Mouse (Mus musculus): ENCODE data around the gene Vwa2. TPM values are rescaled to one million over a fixed set of nuclear protein-coding genes. Genes with fewer than 3 reads are reported as not detected.

Vwa2 gene
- polyA plus RNA-seq, 2 experiments, result 4.3 to 5.9 TPM

DNA sequence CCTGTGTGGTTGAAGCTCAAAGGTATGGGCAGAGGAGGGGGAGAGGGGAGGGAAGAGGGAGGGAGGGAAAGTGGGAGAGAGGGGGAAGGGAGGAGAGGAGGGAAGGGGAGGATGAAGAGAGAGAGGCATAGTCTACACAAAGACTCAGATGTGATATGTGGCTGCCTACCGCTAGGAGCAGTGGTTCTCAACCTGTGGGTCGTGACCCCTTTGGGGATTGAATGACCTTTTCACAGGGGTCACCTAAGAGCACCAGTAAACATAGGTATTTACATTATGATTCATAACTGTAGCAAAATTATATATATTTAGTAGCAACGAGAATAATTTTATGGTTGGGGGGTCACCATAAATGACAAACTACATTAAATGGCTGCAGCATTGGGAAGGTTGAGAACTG lies 59.8 kb downstream of the Vwa2 start:
- Histone ChIP-seq H3K4me1 (ENCODE audit: control insufficient read depth, insufficient read depth, low read length) (peaks cover 7% of the 10 kb centered on the region; the same call in 1 of the 2 replicates), H3K27ac (replicated peaks; ENCODE audit: low read depth, low read length) (no peak overlapping the region), H3K4me2 (replicated peaks; ENCODE audit: low read depth, low read length, severe bottlenecking) (no peak overlapping the region), H3K36me3 (ENCODE audit: control insufficient read depth, insufficient read depth, low read length) (no peaks in the 10 kb centered on the region), H3K27me3 (ENCODE audit: control insufficient read depth, insufficient read depth, low read length) (no peaks in the 10 kb centered on the region), H3K4me3 (replicated peaks; ENCODE audit: low read length) (no peak overlapping the region), H3K9me3 (ENCODE audit: control insufficient read depth, low read length) (no peaks in the 10 kb centered on the region), H3K9ac (ENCODE audit: low read depth, low read length, severe bottlenecking) (no peak overlapping the region)
- TF ChIP-seq POLR2A (IDR thresholded peaks at IDR 0.05; ENCODE audit: borderline replicate concordance, extremely low read depth, insufficient read depth, insufficient read length), result no peak
- ATAC-seq (ENCODE audit: low FRiP score, low read depth) (no peak), DNase-seq (ENCODE audit: low spot score) (no peak)
- 82% methylated on average over 3 of the region's 3 CpGs for WGBS

DNA sequence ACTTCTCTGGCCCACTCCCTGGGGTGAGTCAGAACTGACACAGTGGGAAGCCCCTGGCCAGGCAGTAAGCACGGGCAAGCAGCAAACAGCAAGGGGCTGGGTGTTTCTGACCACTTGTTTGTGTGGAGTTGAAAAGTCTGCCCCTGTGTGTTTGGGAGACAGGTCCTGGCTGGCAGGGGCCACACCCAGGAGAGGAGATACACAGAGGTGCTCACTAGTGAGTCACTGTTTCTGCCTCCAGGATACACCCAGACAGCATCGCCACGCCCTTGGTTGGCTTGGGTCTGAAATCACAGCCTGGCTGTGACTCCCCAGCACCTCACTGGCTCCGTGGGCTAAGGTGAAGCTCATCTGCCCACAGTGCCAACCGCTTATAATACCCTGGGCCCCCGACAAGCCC lies 61.1 kb downstream of the Vwa2 start:
- no peak for DNase-seq (ENCODE audit: low spot score)
- no peak for ATAC-seq (ENCODE audit: low FRiP score, low read depth)
- H3K9ac ChIP-seq (ENCODE audit: low read depth, low read length, severe bottlenecking), result no peak overlapping the region
- TF ChIP-seq POLR2A (IDR thresholded peaks at IDR 0.05; ENCODE audit: borderline replicate concordance, extremely low read depth, insufficient read depth, insufficient read length), result no peak
- H3K27me3 ChIP-seq (ENCODE audit: control insufficient read depth, insufficient read depth, low read length), result no peaks in the 10 kb centered on the region
- no peak overlapping the region for H3K27ac ChIP-seq (replicated peaks; ENCODE audit: low read depth, low read length)
- no peaks in the 10 kb centered on the region for H3K36me3 ChIP-seq (ENCODE audit: control insufficient read depth, insufficient read depth, low read length)
- 78% methylated on average over 6 of the region's 6 CpGs for WGBS
- H3K4me1 ChIP-seq (ENCODE audit: control insufficient read depth, insufficient read depth, low read length), result no peaks in the 10 kb centered on the region
- no peak overlapping the region for H3K4me3 ChIP-seq (replicated peaks; ENCODE audit: low read length)
- no peak overlapping the region for H3K4me2 ChIP-seq (replicated peaks; ENCODE audit: low read depth, low read length, severe bottlenecking)
- no peaks in the 10 kb centered on the region for H3K9me3 ChIP-seq (ENCODE audit: control insufficient read depth, low read length)

- Histone ChIP-seq H3K27ac (replicated peaks; ENCODE audit: low read depth, low read length) (no peak overlapping the region), H3K27me3 (ENCODE audit: control insufficient read depth, insufficient read depth, low read length) (no peaks in the 10 kb centered on the region), H3K36me3 (ENCODE audit: control insufficient read depth, insufficient read depth, low read length) (no peaks in the 10 kb centered on the region), H3K9me3 (ENCODE audit: control insufficient read depth, low read length) (no peaks in the 10 kb centered on the region), H3K9ac (ENCODE audit: low read depth, low read length, severe bottlenecking) (no peak overlapping the region), H3K4me1 (ENCODE audit: control insufficient read depth, insufficient read depth, low read length) (no peaks in the 10 kb centered on the region), H3K4me3 (replicated peaks; ENCODE audit: low read length) (no peak overlapping the region), H3K4me2 (replicated peaks; ENCODE audit: low read depth, low read length, severe bottlenecking) (no peak overlapping the region)
- no peak for TF ChIP-seq POLR2A (IDR thresholded peaks at IDR 0.05; ENCODE audit: borderline replicate concordance, extremely low read depth, insufficient read depth, insufficient read length)
- 87% methylated on average over 7 of the region's 7 CpGs for WGBS
- ATAC-seq (ENCODE audit: low FRiP score, low read depth) (no peak), DNase-seq (ENCODE audit: low spot score) (no peak)
Measured at GRCm38 (mm10) chr19:56935777-56936176, 61.7 kb downstream of the Vwa2 start.

- no peak for ATAC-seq (ENCODE audit: low FRiP score, low read depth)
- H3K4me3 ChIP-seq (replicated peaks; ENCODE audit: low read length), result no peak overlapping the region
- no peak overlapping the region for H3K27ac ChIP-seq (replicated peaks; ENCODE audit: low read depth, low read length)
- H3K9me3 ChIP-seq (ENCODE audit: control insufficient read depth, low read length), result no peaks in the 10 kb centered on the region
- DNase-seq (ENCODE audit: low spot score), result no peak
- no peaks in the 10 kb centered on the region for H3K36me3 ChIP-seq (ENCODE audit: control insufficient read depth, insufficient read depth, low read length)
- TF ChIP-seq POLR2A (IDR thresholded peaks at IDR 0.05; ENCODE audit: borderline replicate concordance, extremely low read depth, insufficient read depth, insufficient read length), result no peak
- H3K4me1 ChIP-seq (ENCODE audit: control insufficient read depth, insufficient read depth, low read length), result no peaks in the 10 kb centered on the region
- no peak overlapping the region for H3K9ac ChIP-seq (ENCODE audit: low read depth, low read length, severe bottlenecking)
- WGBS, result 95% methylated on average over 8 of the region's 8 CpGs
- H3K27me3 ChIP-seq (ENCODE audit: control insufficient read depth, insufficient read depth, low read length), result no peaks in the 10 kb centered on the region
- no peak overlapping the region for H3K4me2 ChIP-seq (replicated peaks; ENCODE audit: low read depth, low read length, severe bottlenecking)
Measured at GRCm38 (mm10) chr19:56936253-56936652, 62.2 kb downstream of the Vwa2 start.

GRCm38 (mm10) chr19:56937911-56938310 lies 63.9 kb downstream of the Vwa2 start:
- no peaks in the 10 kb centered on the region for H3K9me3 ChIP-seq (ENCODE audit: control insufficient read depth, low read length)
- no peak overlapping the region for H3K4me3 ChIP-seq (replicated peaks; ENCODE audit: low read length)
- no peak overlapping the region for H3K27ac ChIP-seq (replicated peaks; ENCODE audit: low read depth, low read length)
- H3K4me1 ChIP-seq (ENCODE audit: control insufficient read depth, insufficient read depth, low read length), result no peaks in the 10 kb centered on the region
- no peaks in the 10 kb centered on the region for H3K27me3 ChIP-seq (ENCODE audit: control insufficient read depth, insufficient read depth, low read length)
- no peak overlapping the region for H3K4me2 ChIP-seq (replicated peaks; ENCODE audit: low read depth, low read length, severe bottlenecking)
- ATAC-seq (ENCODE audit: low FRiP score, low read depth), result no peak
- no peak for DNase-seq (ENCODE audit: low spot score)
- WGBS, result 88% methylated on average over 5 of the region's 5 CpGs
- H3K9ac ChIP-seq (ENCODE audit: low read depth, low read length, severe bottlenecking), result no peak overlapping the region
- no peak for TF ChIP-seq POLR2A (IDR thresholded peaks at IDR 0.05; ENCODE audit: borderline replicate concordance, extremely low read depth, insufficient read depth, insufficient read length)
- no peaks in the 10 kb centered on the region for H3K36me3 ChIP-seq (ENCODE audit: control insufficient read depth, insufficient read depth, low read length)

- Histone ChIP-seq H3K4me3 (replicated peaks; ENCODE audit: low read length) (no peak overlapping the region), H3K27ac (replicated peaks; ENCODE audit: low read depth, low read length) (no peak overlapping the region)
- ATAC-seq (ENCODE audit: low FRiP score, low read depth), result no peak
Measured at GRCm38 (mm10) chr19:56939826-56940225, 65.8 kb downstream of the Vwa2 start.

More at GRCm38 (mm10) chr19:56939826-56940225, 65.8 kb downstream of the Vwa2 start:
- TF ChIP-seq POLR2A (IDR thresholded peaks at IDR 0.05; ENCODE audit: borderline replicate concordance, extremely low read depth, insufficient read depth, insufficient read length), result no peak
- H3K9me3 ChIP-seq (ENCODE audit: control insufficient read depth, low read length), result no peaks in the 10 kb centered on the region
- H3K4me2 ChIP-seq (replicated peaks; ENCODE audit: low read depth, low read length, severe bottlenecking), result no peak overlapping the region
- no peaks in the 10 kb centered on the region for H3K4me1 ChIP-seq (ENCODE audit: control insufficient read depth, insufficient read depth, low read length)
- H3K36me3 ChIP-seq (ENCODE audit: control insufficient read depth, insufficient read depth, low read length), result no peaks in the 10 kb centered on the region
- no peak overlapping the region for H3K9ac ChIP-seq (ENCODE audit: low read depth, low read length, severe bottlenecking)
- 84% methylated on average over 9 of the region's 9 CpGs for WGBS
- H3K27me3 ChIP-seq (ENCODE audit: control insufficient read depth, insufficient read depth, low read length), result no peaks in the 10 kb centered on the region
- DNase-seq (ENCODE audit: low spot score), result no peak
